Mouse (Mus musculus): ENCODE data around the gene Olfr945. TPM values are rescaled to one million over a fixed set of nuclear protein-coding genes. Genes with fewer than 3 reads are reported as not detected.

Gene Olfr945
- not detected in 2 replicates for polyA plus RNA-seq (2015; fragmentation: Nextera tagmentation; extraction: Ambion mirVana)

GRCm38 (mm10) chr9:39276718-39277117 is at the start of gene Olfr945:
TSS of gene Olfr945 (minus strand) at chr9:39276818.
- ATAC-seq (ENCODE audit: borderline replicate concordance, extremely low read depth, low FRiP score, low TSS enrichment) = no peak
- no peaks in the 10 kb centered on the region for H3K4me1 ChIP-seq
- H3K27ac ChIP-seq = no peak within 1 kb of the TSS
- WGBS = 75% methylated on average over 3 of the region's 3 CpGs
- no peaks in the 10 kb centered on the region for H3K36me3 ChIP-seq
- no peaks in the 10 kb centered on the region for H3K27me3 ChIP-seq
- no peaks in the 10 kb centered on the region for H3K9me3 ChIP-seq
- H3K4me2 ChIP-seq = no peak within 1 kb of the TSS
- no peak within 1 kb of the TSS for H3K4me3 ChIP-seq
- no peak within 1 kb of the TSS for H3K9ac ChIP-seq

- H3K27me3 ChIP-seq = no peaks in the 10 kb centered on the region
- no peaks in the 10 kb centered on the region for H3K36me3 ChIP-seq
- no peak within 1 kb of the TSS for H3K4me3 ChIP-seq
- H3K9ac ChIP-seq = no peak within 1 kb of the TSS
- no peak within 1 kb of the TSS for H3K27ac ChIP-seq
- ATAC-seq (ENCODE audit: borderline replicate concordance, extremely low read depth, low FRiP score, low TSS enrichment) = no peak
- H3K4me2 ChIP-seq = no peak within 1 kb of the TSS
- H3K9me3 ChIP-seq = no peaks in the 10 kb centered on the region
- H3K4me1 ChIP-seq = no peaks in the 10 kb centered on the region
These were observed 49.3 kb upstream of the Olfr945 start, which contains the start of gene Olfr948 for GRCm38 (mm10) chr9:39325945-39326344. TSS of gene Olfr948 (minus strand) at chr9:39326045.

GRCm38 (mm10) chr9:39287136-39287535 is 10.5 kb upstream of the Olfr945 start:
- H3K9me3 ChIP-seq = no peaks in the 10 kb centered on the region
- no peak for ATAC-seq (ENCODE audit: borderline replicate concordance, extremely low read depth, low FRiP score, low TSS enrichment)
- no peaks in the 10 kb centered on the region for H3K27me3 ChIP-seq
- no peaks in the 10 kb centered on the region for H3K4me1 ChIP-seq
- no peak overlapping the region for H3K27ac ChIP-seq
- no peak overlapping the region for H3K4me3 ChIP-seq
- H3K9ac ChIP-seq = no peak overlapping the region
- H3K36me3 ChIP-seq = no peaks in the 10 kb centered on the region
- WGBS = 50% methylated on average over 2 of the region's 2 CpGs
- no peak overlapping the region for H3K4me2 ChIP-seq

GRCm38 (mm10) chr9:39249894-39250293 is 26.7 kb downstream of the Olfr945 start, which contains the start of gene Olfr1537:
TSS of gene Olfr1537 (minus strand) at chr9:39249994.
- no peak for ATAC-seq (ENCODE audit: borderline replicate concordance, extremely low read depth, low FRiP score, low TSS enrichment)
- Histone ChIP-seq H3K27ac (no peak within 1 kb of the TSS), H3K9ac (no peak within 1 kb of the TSS), H3K27me3 (no peaks in the 10 kb centered on the region), H3K9me3 (no peaks in the 10 kb centered on the region), H3K4me2 (no peak within 1 kb of the TSS), H3K4me1 (no peaks in the 10 kb centered on the region), H3K36me3 (no peaks in the 10 kb centered on the region), H3K4me3 (no peak within 1 kb of the TSS)
- WGBS = 85% methylated on average over 1 of the region's 1 CpGs

Other genes starting within 250 kb of the Olfr945 start
- gene Olfr937, start 211.9 kb downstream of the Olfr945 start, polyA plus RNA-seq (2015; fragmentation: Nextera tagmentation; extraction: Ambion mirVana) = not detected in 2 replicates
- gene Olfr938, start 197.9 kb downstream of the Olfr945 start, polyA plus RNA-seq (2015; fragmentation: Nextera tagmentation; extraction: Ambion mirVana) = not detected in 2 replicates
- gene Olfr27, start 148.7 kb downstream of the Olfr945 start, polyA plus RNA-seq (2015; fragmentation: Nextera tagmentation; extraction: Ambion mirVana) = not detected in 2 replicates
- gene Olfr943, start 110.5 kb downstream of the Olfr945 start, polyA plus RNA-seq (2015; fragmentation: Nextera tagmentation; extraction: Ambion mirVana) = not detected in 2 replicates
- gene Olfr944, start 74.9 kb downstream of the Olfr945 start, polyA plus RNA-seq (2015; fragmentation: Nextera tagmentation; extraction: Ambion mirVana) = not detected in 2 replicates
- gene Olfr1537, start 26.8 kb downstream of the Olfr945 start, polyA plus RNA-seq (2015; fragmentation: Nextera tagmentation; extraction: Ambion mirVana) = not detected in 2 replicates
- gene Olfr948, start 49.2 kb upstream of the Olfr945 start, polyA plus RNA-seq (2015; fragmentation: Nextera tagmentation; extraction: Ambion mirVana) = not detected in 2 replicates
- gene Olfr951, start 110.6 kb upstream of the Olfr945 start, polyA plus RNA-seq (2015; fragmentation: Nextera tagmentation; extraction: Ambion mirVana) = not detected in 2 replicates
- gene Olfr952, start 150.3 kb upstream of the Olfr945 start, polyA plus RNA-seq (2015; fragmentation: Nextera tagmentation; extraction: Ambion mirVana) = not detected in 2 replicates
- not detected in 2 replicates for gene Olfr954, start 179.9 kb upstream of the Olfr945 start, polyA plus RNA-seq (2015; fragmentation: Nextera tagmentation; extraction: Ambion mirVana)
- not detected in 2 replicates for gene Olfr955, start 195.1 kb upstream of the Olfr945 start, polyA plus RNA-seq (2015; fragmentation: Nextera tagmentation; extraction: Ambion mirVana)
- not detected in 2 replicates for gene Olfr44, start 217.2 kb upstream of the Olfr945 start, polyA plus RNA-seq (2015; fragmentation: Nextera tagmentation; extraction: Ambion mirVana)
- gene Olfr957, start 239.0 kb upstream of the Olfr945 start, polyA plus RNA-seq (2015; fragmentation: Nextera tagmentation; extraction: Ambion mirVana) = not detected in 2 replicates

All from lung, embryonic 15.5 days (tissue).